Mouse (Mus musculus): ENCODE results near the gene Prkcg.

GRCm38 (mm10) chr7:3365547-3366279, 76.7 kb downstream of the Prkcg start:
- TF ChIP-seq CTCF (IDR thresholded peaks at IDR 0.05; ENCODE audit: low read depth) (no peak), EP300 (IDR thresholded peaks at IDR 0.05; ENCODE audit: low read depth) (no peak)
